Mouse (Mus musculus) lung, embryonic 15.5 days (tissue): ENCODE results near the gene 2810021J22Rik. TPM values are rescaled to one million over a fixed set of nuclear protein-coding genes. Genes with fewer than 3 reads are reported as not detected.
"Not testable (repeated sequence)": the region's sequence is repeated elsewhere in the genome, so short reads cannot be mapped to it uniquely, and the experiment has no call there.

Experiments used
- ATAC-seq: fragments of 200-750 bp; cut with Nextera tagmentation; 2 replicates; pipeline ENCODE4 v1.8.0; 2017; ENCODE audit warnings: moderate number of reproducible peaks, borderline replicate concordance; ENCODE audit not compliant: low FRiP score, low TSS enrichment; ENCODE audit errors: extremely low read depth
- H3K27ac ChIP-seq: fragments of 300-500 bp; sonication (generic); 2 replicates; pipeline ENCODE4 v1.5.1; 2015; ENCODE audit warnings: moderate library complexity, mild to moderate bottlenecking, inconsistent platforms
- H3K27me3 ChIP-seq: fragments of 300-500 bp; sonication (generic); 2 replicates; pipeline ENCODE4 v1.6.1; 2015; ENCODE audit warnings: inconsistent platforms
- H3K36me3 ChIP-seq: fragments of 300-500 bp; sonication (generic); 2 replicates; pipeline ENCODE4 v1.6.1; 2015; ENCODE audit warnings: inconsistent platforms
- H3K4me1 ChIP-seq: fragments of 300-500 bp; sonication (generic); 2 replicates; pipeline ENCODE4 v1.6.1; 2015; ENCODE audit warnings: inconsistent platforms
- H3K4me2 ChIP-seq: fragments of 300-500 bp; sonication (generic); 2 replicates; pipeline ENCODE4 v1.6.1; 2015; ENCODE audit warnings: inconsistent platforms, mild to moderate bottlenecking, moderate library complexity
- H3K4me3 ChIP-seq: fragments of 300-500 bp; sonication (generic); 2 replicates; pipeline ENCODE4 v1.5.1; 2015; ENCODE audit warnings: mild to moderate bottlenecking, inconsistent platforms
- H3K9ac ChIP-seq: fragments of 300-500 bp; sonication (generic); 2 replicates; pipeline ENCODE4 v1.6.1; 2015; ENCODE audit warnings: inconsistent platforms
- H3K9me3 ChIP-seq: fragments of 300-500 bp; sonication (generic); 2 replicates; pipeline ENCODE4 v1.6.1; 2016; ENCODE audit warnings: inconsistent platforms
- WGBS: fragments of 180-500 bp; shearing (Covaris S2); methylation state at CpG from one replicate; pipeline ENCODE4 v1.1.7; 2015; 5-methylcytosine and 5-hydroxymethylcytosine counted together
- polyA plus RNA-seq: library from polyadenylated mRNA; unstranded; fragments of >200 nt; fragmentation: Nextera tagmentation; extraction: Ambion mirVana; gene quantifications from 2 replicates; pipeline ENCODE4 v1.2.1, GENCODE M21; 2015

2810021J22Rik gene
- polyA plus RNA-seq = 7.6 and 7.9 TPM in 2 replicates

DNA sequence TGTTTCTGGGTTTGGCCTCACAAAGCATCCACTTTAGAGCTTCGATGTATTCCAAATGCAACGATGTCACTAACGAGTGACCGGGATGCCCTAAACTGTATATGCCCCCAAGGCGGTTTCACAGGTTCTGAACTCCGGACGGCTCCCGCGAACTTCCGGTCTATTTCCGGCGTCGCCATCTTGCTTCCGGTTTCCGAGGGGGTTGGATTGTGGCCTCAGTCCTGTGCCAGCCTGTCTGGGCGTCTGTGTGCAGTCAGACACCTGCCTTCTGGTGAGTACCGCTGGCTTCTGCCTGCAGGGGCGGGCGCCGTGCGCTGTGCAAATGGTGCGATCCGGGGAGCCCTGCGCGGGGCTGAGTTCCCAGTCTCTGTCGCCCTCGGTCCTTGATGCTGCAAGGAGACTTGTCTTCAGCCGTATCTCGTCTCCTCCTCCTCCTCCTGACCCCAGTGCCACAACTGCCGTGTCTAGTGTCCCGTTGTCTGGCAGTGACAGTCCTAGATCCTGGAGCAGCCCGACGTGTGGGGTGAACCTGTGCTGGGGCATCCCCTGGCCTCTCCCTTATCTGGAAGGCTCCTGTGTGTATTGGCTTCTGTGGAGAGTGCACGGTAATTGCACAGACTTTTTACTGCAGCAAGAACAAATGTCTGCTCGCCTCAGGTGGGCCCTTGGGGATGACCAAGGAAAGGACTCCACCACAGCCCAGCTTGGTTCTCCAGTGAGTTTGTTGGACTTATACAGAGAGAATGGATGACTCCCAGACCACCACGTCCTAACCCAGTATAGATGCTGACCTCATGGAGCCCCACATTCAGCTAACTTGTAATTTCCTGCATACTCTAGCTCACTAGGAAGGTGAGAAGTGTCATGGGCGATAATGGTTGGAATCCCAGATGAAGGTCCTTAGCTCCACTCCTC, at the start of gene 2810021J22Rik:
Gene 2810021J22Rik, plus strand, starts transcription at position 178 of the 915 bp plus-strand sequence.
- H3K9me3 ChIP-seq = no peaks in the 10 kb centered on the region
- H3K4me2 ChIP-seq = peak within 1 kb of the TSS; percentile 63
- peaks cover 4% of the 10 kb centered on the region; the same call in 1 of the 2 replicates for H3K4me1 ChIP-seq
- H3K9ac ChIP-seq = peak within 1 kb of the TSS; percentile 60
- peak within 1 kb of the TSS; percentile 69 for H3K27ac ChIP-seq
- ATAC-seq = peak; percentile 73
- H3K27me3 ChIP-seq = no peaks in the 10 kb centered on the region
- peaks cover 5% of the 10 kb centered on the region for H3K36me3 ChIP-seq
- H3K4me3 ChIP-seq = peak within 1 kb of the TSS; percentile 77
- WGBS = 3% methylated on average over 37 of the region's 37 CpGs

DNA sequence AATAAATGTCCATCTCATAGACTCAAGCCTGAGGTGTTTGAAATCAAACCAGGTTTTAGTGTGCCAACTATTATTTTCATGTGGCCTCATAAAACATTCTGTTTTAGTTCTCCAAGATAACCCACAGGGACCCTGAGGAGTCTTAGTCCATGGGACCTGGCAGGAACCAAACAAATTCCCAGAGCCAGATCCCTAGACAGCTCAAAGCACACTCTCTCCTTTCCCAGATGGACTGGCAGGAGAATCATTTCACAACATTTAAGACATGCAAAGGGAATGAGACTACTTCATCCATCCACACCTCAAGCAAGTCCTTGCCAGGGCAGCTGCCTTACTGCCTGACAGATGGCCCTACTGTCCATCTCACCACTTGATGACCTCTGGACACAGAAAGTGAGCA, 38.1 kb upstream of the 2810021J22Rik start, which contains the start of gene Olfr312:
Gene Olfr312, plus strand, starts transcription at position 301 of the 400 bp plus-strand sequence.
- H3K4me1 ChIP-seq, H3K4me3 ChIP-seq, H3K36me3 ChIP-seq, H3K9me3 ChIP-seq, H3K4me2 ChIP-seq, ATAC-seq, H3K27ac ChIP-seq, H3K27me3 ChIP-seq, H3K9ac ChIP-seq: not testable (repeated sequence)

DNA sequence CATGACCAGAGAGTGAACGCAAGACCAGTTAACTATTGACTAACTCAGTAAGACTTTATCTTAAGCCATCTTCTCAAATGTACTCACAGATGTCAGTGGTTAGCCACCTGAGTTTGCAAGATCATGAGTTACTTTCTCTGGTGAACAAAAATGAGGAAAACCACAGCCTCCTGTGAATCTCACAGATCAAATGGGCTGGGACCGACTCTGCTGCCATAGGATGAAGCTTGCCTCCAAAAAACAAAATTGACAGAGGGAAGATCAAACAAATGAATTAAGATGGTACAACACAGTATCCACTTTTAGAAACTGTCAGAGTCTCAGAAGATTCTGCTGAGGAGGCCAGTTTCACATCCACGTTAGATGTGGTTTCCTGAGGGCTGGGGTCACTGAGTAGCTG, 37.3 kb upstream of the 2810021J22Rik start:
- Histone ChIP-seq H3K27ac (no peak overlapping the region), H3K9ac (no peak overlapping the region), H3K4me2 (no peak overlapping the region), H3K9me3 (no peaks in the 10 kb centered on the region), H3K36me3 (no peaks in the 10 kb centered on the region), H3K27me3 (no peaks in the 10 kb centered on the region), H3K4me1 (no peaks in the 10 kb centered on the region), H3K4me3 (no peak overlapping the region)
- WGBS = 76% methylated on average over 3 of the region's 3 CpGs
- no peak for ATAC-seq

DNA sequence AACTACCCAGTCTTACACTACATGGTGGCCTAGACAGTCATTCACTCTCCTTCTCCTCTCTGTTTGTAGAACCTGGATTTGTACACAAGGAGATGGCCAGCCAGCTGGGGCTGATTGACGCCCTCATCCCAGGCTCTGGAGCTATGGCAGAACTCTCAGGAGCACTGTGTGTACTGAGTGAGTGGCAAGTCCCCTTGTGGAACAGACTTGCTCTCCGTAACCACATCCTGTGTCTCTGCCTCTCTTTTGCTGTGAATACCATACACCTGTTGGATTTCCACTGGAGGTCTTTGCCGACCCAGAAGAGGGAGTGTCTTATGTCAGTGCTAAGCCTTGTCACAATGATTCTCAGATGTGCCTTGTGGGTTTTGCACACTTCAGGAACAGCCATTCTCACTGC, 34.5 kb upstream of the 2810021J22Rik start:
- not testable (repeated sequence) for H3K4me1 ChIP-seq, H3K27ac ChIP-seq, H3K9me3 ChIP-seq, H3K4me2 ChIP-seq, ATAC-seq, H3K9ac ChIP-seq, H3K27me3 ChIP-seq, H3K36me3 ChIP-seq, H3K4me3 ChIP-seq
- WGBS = 50% methylated on average over 3 of the region's 3 CpGs

DNA sequence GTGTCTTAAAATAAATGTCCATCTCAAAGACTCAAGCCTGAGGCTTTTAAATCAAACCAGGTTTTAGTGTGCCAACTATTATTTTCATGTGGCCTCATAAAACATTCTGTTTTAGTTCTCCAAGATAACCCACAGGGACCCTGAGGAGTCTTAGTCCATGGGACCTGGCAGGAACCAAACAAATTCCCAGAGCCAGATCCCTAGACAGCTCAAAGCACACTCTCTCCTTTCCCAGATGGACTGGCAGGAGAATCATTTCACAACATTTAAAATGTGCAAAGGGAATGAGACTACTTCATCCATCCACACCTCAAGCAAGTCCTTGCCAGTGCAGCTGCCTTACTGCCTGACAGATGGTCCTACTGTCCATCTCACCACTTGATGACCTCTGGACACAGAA, 28.1 kb upstream of the 2810021J22Rik start, which contains the start of gene Olfr311:
Gene Olfr311, plus strand, starts transcription at position 301 of the 400 bp plus-strand sequence.
- not testable (repeated sequence) for H3K27ac ChIP-seq, ATAC-seq, H3K36me3 ChIP-seq, H3K4me3 ChIP-seq, H3K4me2 ChIP-seq, H3K27me3 ChIP-seq, H3K9ac ChIP-seq, H3K4me1 ChIP-seq, H3K9me3 ChIP-seq

DNA sequence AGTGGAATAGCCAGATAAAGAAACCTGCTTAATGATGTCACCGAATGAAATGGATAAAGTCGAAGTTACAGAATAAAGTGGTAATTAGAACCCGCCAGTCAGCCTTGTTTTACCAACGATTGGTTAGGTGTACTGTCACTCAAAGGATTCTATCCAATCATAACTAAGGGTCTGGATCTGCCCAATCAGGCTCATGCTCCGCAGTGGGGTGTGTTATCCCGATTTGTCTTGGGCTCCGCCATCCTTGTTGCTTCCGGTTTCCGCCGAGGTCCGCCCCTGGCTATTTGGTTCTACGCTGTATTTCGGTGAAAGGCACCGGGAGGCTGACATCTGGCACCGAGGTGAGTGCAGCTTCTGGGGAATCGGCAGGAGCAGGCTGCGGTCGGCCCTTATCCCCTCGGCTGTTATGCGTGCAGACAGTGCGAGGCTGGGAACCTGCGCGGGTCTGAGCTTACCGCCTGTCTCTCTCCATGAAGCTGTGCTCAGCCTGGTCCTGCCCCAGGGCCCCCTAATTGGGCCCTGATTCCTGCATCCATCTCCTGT, 20.0 kb upstream of the 2810021J22Rik start, which contains the start of gene Gm12258:
Gene Gm12258, plus strand, starts transcription at position 240 of the 543 bp plus-strand sequence.
- 0 out of 2 replicates have a peak within 1 kb of the TSS, but pooled peaks have one; percentile 54 for H3K27ac ChIP-seq
- peak; percentile 100 for ATAC-seq
- peak within 1 kb of the TSS; percentile 82 for H3K4me2 ChIP-seq

DNA sequence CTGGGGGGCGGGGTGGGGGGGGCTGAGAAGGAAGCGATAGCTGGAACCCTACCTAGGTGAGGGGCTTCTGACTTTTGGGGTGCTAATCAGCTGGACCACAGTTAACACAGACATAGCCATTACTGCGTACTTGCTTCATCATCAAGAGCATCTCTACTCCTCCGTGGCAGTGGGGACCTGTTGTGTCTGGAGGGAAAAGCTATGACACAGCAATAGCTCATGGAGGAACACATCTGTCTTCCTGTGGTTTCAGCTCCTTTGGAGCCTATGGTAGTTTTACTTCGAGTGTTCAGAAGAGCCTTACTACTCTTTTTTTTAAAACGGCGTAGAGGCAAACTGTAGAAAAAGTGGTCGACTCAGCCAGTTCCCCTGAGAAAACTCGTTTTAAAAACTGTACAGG, 19.4 kb upstream of the 2810021J22Rik start:
- Histone ChIP-seq H3K4me3 (peak overlapping the region; percentile 94), H3K9me3 (no peaks in the 10 kb centered on the region), H3K27me3 (no peaks in the 10 kb centered on the region), H3K36me3 (peaks cover 16% of the 10 kb centered on the region), H3K9ac (peak overlapping the region; percentile 92), H3K4me1 (peaks cover 7% of the 10 kb centered on the region), H3K27ac (no peak overlapping the region), H3K4me2 (peak overlapping the region; percentile 82)
- ATAC-seq = peak; percentile 5; the same call in 1 of the 2 replicates
- WGBS = 35% methylated on average over 9 of the region's 9 CpGs

More for the DNA sequence above, 20.0 kb upstream of the 2810021J22Rik start, which contains the start of gene Gm12258:
- Histone ChIP-seq H3K4me3 (peak within 1 kb of the TSS; percentile 94), H3K27me3 (no peaks in the 10 kb centered on the region), H3K36me3 (peaks cover 16% of the 10 kb centered on the region), H3K9me3 (no peaks in the 10 kb centered on the region), H3K9ac (peak within 1 kb of the TSS; percentile 92), H3K4me1 (peaks cover 7% of the 10 kb centered on the region)
- WGBS = 0% methylated on average over 24 of the region's 24 CpGs

DNA sequence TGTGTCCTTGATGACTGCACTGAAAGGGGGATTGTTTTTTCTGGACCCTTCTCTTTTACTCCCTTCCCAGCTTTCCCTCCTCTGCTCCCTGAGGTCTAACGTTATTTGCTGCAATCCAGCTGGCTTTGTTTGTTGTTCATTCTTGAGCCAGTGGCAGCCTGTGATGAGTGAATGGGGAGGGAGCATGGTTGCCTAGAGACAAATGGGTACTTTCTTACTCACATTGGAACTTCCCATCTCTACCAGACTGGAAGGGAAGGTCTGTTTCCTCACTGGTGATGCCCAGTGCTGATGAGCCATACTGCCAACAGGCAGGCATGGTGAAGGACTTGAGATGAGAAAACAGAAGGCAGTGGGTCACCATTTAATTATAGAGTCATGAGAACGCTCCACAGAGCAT, 17.3 kb upstream of the 2810021J22Rik start:
- no peak overlapping the region for H3K27ac ChIP-seq
- no peaks in the 10 kb centered on the region for H3K9me3 ChIP-seq
- no peak overlapping the region for H3K9ac ChIP-seq
- no peak for ATAC-seq
- no peaks in the 10 kb centered on the region for H3K27me3 ChIP-seq
- no peak overlapping the region for H3K4me2 ChIP-seq
- no peak overlapping the region for H3K4me3 ChIP-seq
- WGBS = 68% methylated on average over 2 of the region's 2 CpGs
- H3K4me1 ChIP-seq = peaks cover 7% of the 10 kb centered on the region
- peaks cover 21% of the 10 kb centered on the region for H3K36me3 ChIP-seq

DNA sequence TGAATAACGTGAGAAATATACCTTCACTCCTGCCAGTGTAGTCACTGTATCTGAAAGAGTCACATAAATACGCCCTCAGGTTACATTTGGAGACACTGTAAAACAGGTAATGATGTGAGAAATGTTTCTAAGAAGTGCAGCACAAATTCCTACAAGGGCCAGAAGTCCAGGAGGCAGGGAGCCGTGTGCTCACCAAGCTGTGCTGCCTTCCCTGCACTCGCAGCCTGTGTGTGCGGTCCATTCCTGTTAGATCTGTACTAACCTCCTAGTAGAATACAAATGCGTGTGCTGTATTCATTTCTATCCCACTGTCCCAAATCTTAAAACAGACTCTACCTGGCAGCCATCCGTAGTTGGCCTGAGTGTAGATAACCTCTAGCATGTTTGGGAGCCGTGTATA, 6.3 kb upstream of the 2810021J22Rik start:
- Histone ChIP-seq H3K4me1 (no peaks in the 10 kb centered on the region), H3K9me3 (peaks cover 9% of the 10 kb centered on the region; the same call in 1 of the 2 replicates), H3K27ac (no peak overlapping the region), H3K4me2 (no peak overlapping the region), H3K9ac (no peak overlapping the region), H3K36me3 (peaks cover 49% of the 10 kb centered on the region), H3K27me3 (no peaks in the 10 kb centered on the region), H3K4me3 (no peak overlapping the region)
- ATAC-seq = no peak
- WGBS = 94% methylated on average over 8 of the region's 8 CpGs

DNA sequence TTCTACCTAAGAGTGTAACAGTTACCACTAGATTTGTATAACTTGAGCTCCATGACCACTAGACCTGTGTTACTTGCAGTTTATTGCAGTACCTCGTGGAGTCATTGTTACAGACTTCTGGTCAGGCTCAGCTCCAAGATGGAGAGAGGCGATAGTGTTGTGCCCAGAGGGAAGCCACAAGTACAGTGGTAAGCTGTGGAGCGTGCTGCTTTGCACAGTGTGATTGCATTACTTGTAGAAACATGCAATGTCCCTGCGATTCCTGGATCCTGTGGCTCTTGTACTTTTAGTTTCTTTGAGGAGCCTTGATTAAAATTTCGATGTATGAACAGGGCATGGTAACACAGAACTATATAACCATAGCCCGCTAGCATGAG, 926 bp downstream of the 2810021J22Rik start:
- peak overlapping the region; percentile 63 for H3K4me2 ChIP-seq
- peaks cover 5% of the 10 kb centered on the region for H3K36me3 ChIP-seq
- 84% methylated on average over 6 of the region's 6 CpGs for WGBS
- no peaks in the 10 kb centered on the region for H3K9me3 ChIP-seq
- peak overlapping the region; percentile 60; the same call in 1 of the 2 replicates for H3K9ac ChIP-seq
- peaks cover 4% of the 10 kb centered on the region; the same call in 1 of the 2 replicates for H3K4me1 ChIP-seq
- H3K27ac ChIP-seq = 0 out of 2 replicates have a peak overlapping the region, but pooled peaks have one; percentile 69
- ATAC-seq = no peak
- H3K27me3 ChIP-seq = no peaks in the 10 kb centered on the region
- peak overlapping the region; percentile 77 for H3K4me3 ChIP-seq

DNA sequence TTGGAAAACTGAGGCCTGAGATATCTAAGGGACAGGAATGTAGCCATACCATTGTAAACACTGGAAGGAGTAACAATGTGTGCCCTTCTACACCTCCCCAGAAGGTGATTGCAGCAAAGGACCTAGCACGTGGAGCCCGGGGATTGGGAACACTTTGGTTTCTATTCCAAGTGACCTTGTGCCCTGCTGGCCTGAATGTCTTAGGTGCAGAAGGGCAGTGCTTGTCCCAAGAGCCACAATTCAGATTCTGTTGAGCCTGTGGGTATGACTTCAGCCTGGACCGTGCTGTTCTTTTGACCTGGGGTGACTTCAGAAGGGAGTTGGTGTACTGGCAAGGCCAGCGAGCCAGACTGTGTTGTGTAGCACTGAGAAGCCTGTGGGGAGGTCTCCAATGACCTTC, 3.9 kb downstream of the 2810021J22Rik start:
- Histone ChIP-seq H3K9ac (no peak overlapping the region), H3K9me3 (no peaks in the 10 kb centered on the region), H3K4me1 (peaks cover 4% of the 10 kb centered on the region; the same call in 1 of the 2 replicates), H3K4me2 (no peak overlapping the region), H3K36me3 (peaks cover 5% of the 10 kb centered on the region), H3K4me3 (no peak overlapping the region), H3K27me3 (no peaks in the 10 kb centered on the region), H3K27ac (no peak overlapping the region)
- no peak for ATAC-seq
- WGBS = 71% methylated on average over 4 of the region's 4 CpGs

DNA sequence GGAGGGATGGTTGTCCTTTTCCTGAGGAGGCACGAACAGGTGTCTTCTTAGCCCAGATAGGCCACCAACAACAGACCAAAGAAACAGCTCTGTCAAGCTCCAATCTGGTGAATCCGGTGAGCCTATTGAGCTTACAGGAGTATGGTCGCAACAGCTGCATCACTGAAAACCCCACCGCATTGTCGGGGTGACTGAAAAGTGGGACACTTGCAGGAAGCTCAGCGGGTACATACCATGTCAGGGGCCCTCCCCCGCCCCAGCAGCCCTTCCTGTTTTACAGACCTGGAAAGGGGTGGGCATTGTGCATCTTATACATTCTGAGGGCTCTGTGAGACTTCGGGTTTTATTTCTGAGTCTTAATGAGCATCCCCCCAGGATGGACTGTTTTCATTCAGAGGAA, 16.7 kb downstream of the 2810021J22Rik start:
- WGBS = 86% methylated on average over 8 of the region's 8 CpGs
- Histone ChIP-seq H3K4me3 (no peak overlapping the region), H3K27ac (no peak overlapping the region), H3K4me2 (no peak overlapping the region), H3K4me1 (no peaks in the 10 kb centered on the region), H3K9me3 (no peaks in the 10 kb centered on the region), H3K9ac (no peak overlapping the region), H3K27me3 (no peaks in the 10 kb centered on the region), H3K36me3 (peaks cover 26% of the 10 kb centered on the region)
- ATAC-seq = no peak
